Comparison of ENCODE assay signal across 16 mouse cellular contexts in the genomic region with DNA sequence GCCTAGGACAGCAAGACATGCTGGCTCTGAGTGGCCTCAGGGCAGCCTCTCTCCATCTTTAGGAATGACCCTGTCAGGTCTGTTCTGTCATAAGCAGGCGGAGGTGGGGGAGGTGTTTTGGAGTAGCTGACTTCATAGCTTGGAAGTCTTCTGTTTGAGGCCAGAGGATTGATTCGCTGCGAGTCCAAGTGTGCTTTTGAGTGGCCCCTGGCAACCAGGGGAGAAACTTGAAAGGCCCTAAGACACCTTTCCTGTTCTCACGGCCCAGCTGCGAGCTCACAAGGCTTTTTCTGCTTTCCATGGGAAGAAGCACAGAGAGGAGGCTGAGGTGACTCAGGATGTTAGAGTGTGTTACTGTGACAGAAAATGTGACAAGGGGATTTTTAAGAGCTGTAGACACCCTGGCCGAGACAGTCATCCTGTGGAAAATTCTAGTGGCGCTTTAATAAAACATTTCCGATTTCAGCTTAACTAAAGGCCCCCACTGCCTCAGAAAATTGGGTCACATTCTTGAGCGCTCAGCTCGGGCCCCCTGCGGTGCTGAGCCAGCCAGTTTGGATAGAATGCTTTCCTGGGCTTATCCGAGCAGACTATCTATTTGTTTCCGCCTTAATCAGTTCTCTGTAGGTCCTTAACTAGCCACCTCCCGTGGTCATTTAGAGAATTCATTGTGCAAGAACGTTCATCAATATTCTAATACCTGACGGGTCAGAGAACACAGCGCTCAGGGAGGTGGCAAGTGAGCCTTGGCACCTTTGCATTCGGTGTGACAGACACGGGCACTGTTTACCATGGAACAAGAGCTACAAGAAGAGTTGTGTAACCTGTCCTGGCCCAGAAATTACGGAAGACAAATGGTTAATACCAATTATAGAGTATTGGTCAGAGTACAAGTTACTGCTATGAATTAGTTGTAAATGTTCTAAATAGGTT.
DNase-seq lines count a peak whose midpoint lies in the region; ATAC-seq and TF ChIP-seq lines count a peak whose summit lies in the region.
"Had no signal": no experiment of that assay in that cellular context is flagged by ENCODE, and none has a peak within 500 bp of the region (broad histone marks: within the 10 kb centered on the region; RNA-seq: fewer than 3 reads in every experiment).

No protein-coding gene starts in this region.

- H3K9me3 ChIP-seq in hindbrain, postnatal 0 days (ENCODE audit: low read length) = no peaks in the 10 kb centered on the region
- no peaks in the 10 kb centered on the region for H3K9me3 ChIP-seq in hindbrain, embryonic 12.5 days (replicated peaks)
- H3K9me3 ChIP-seq: hindbrain, embryonic 13.5 days; kidney, embryonic 15.5 days; neural tube, embryonic 12.5 days had no signal

- no peaks in the 10 kb centered on the region for H3K27me3 ChIP-seq in hindbrain, postnatal 0 days (ENCODE audit: insufficient read depth, low read length)
- no peaks in the 10 kb centered on the region for H3K27me3 ChIP-seq in hindbrain, embryonic 12.5 days
- H3K27me3 ChIP-seq: heart, embryonic 13.5 days; hindbrain, embryonic 13.5 days; kidney, embryonic 15.5 days; neural tube, embryonic 12.5 days had no signal

- no peak overlapping the region for H3K4me2 ChIP-seq in hindbrain, postnatal 0 days (ENCODE audit: low read depth, low read length)
- H3K4me2 ChIP-seq in hindbrain, embryonic 12.5 days (replicated peaks) = no peak overlapping the region
- H3K4me2 ChIP-seq: heart, embryonic 13.5 days; hindbrain, embryonic 13.5 days; kidney, embryonic 15.5 days; neural tube, embryonic 12.5 days had no signal

- WGBS in hindbrain, postnatal 0 days = 23% methylated on average over 20 of the region's 20 CpGs
- WGBS in hindbrain, embryonic 12.5 days = 28% methylated on average over 20 of the region's 20 CpGs

- H3K4me1 ChIP-seq in hindbrain, postnatal 0 days (ENCODE audit: insufficient read depth, low read length) = peaks cover 4% of the 10 kb centered on the region; the same call in 1 of the 2 replicates
- peaks cover 8% of the 10 kb centered on the region for H3K4me1 ChIP-seq in hindbrain, embryonic 12.5 days
- H3K4me1 ChIP-seq: kidney, embryonic 15.5 days; neural tube, embryonic 12.5 days had no signal

- TF ChIP-seq CTCF in hindbrain, postnatal 0 days (IDR thresholded peaks at IDR 0.05; ENCODE audit: low read depth) = no peak

- ATAC-seq in hindbrain, postnatal 0 days = no peak
- no peak for ATAC-seq in hindbrain, embryonic 12.5 days (ENCODE audit: low FRiP score)

- no peak overlapping the region for H3K9ac ChIP-seq in hindbrain, postnatal 0 days (replicated peaks; ENCODE audit: low read length)
- no peak overlapping the region for H3K9ac ChIP-seq in hindbrain, embryonic 12.5 days
- H3K9ac ChIP-seq: heart, embryonic 13.5 days; hindbrain, embryonic 13.5 days; kidney, embryonic 15.5 days; neural tube, embryonic 12.5 days had no signal

- DNase-seq in cerebellum, adult 9-11 months = peak; percentile 7
- no peak for DNase-seq in cerebellum, adult 11 months
- peak; percentile 40 for DNase-seq in hindbrain, postnatal 0 days (ENCODE audit: low spot score)
- DNase-seq in Muller cell, postnatal 12 days (ENCODE audit: inconsistent ontology term) = peak; percentile 91
- DNase-seq in embryo, embryonic 9.5 days (ENCODE audit: extremely low spot score) = peak; percentile 8
- no peak for DNase-seq in spleen, adult 12 weeks (ENCODE audit: low spot score)
- no peak for DNase-seq in urinary bladder, adult 18-20 months (ENCODE audit: low spot score in 2 of 2)
- DNase-seq: adrenal gland, postnatal 36 days; gastrocnemius, postnatal 10 days; lung, adult 18-20 months; thymus, adult 18-20 months had no signal

- H3K36me3 ChIP-seq in hindbrain, postnatal 0 days (ENCODE audit: insufficient read depth, low read length) = no peaks in the 10 kb centered on the region
- H3K36me3 ChIP-seq in hindbrain, embryonic 12.5 days = no peaks in the 10 kb centered on the region
- H3K36me3 ChIP-seq: heart, embryonic 13.5 days; hindbrain, embryonic 13.5 days; kidney, embryonic 15.5 days; neural tube, embryonic 12.5 days had no signal

- H3K27ac ChIP-seq in hindbrain, postnatal 0 days = no peak overlapping the region
- H3K27ac ChIP-seq in hindbrain, embryonic 12.5 days = no peak overlapping the region
- H3K27ac ChIP-seq: heart, embryonic 13.5 days; hindbrain, embryonic 13.5 days; kidney, embryonic 15.5 days; neural tube, embryonic 12.5 days had no signal

- H3K4me3 ChIP-seq in hindbrain, postnatal 0 days (ENCODE audit: low read length) = no peak overlapping the region
- no peak overlapping the region for H3K4me3 ChIP-seq in hindbrain, embryonic 12.5 days
- H3K4me3 ChIP-seq: heart, embryonic 13.5 days; hindbrain, embryonic 13.5 days; kidney, embryonic 15.5 days; neural tube, embryonic 12.5 days had no signal

Comparison
In these comparisons a context has a peak if more than half of its experiments do, and no peak if none do; other contexts are left out.
1. DNase-seq: peak in cerebellum, adult 9-11 months (single experiment), hindbrain, postnatal 0 days (single experiment), Muller cell, postnatal 12 days (single experiment) and embryo, embryonic 9.5 days (single experiment); none in cerebellum, adult 11 months (single experiment), spleen, adult 12 weeks (single experiment) and urinary bladder, adult 18-20 months (0 of 2).